Mouse (Mus musculus): Measurements from ENCODE around the gene Astn2.

Gene Astn2

DNA sequence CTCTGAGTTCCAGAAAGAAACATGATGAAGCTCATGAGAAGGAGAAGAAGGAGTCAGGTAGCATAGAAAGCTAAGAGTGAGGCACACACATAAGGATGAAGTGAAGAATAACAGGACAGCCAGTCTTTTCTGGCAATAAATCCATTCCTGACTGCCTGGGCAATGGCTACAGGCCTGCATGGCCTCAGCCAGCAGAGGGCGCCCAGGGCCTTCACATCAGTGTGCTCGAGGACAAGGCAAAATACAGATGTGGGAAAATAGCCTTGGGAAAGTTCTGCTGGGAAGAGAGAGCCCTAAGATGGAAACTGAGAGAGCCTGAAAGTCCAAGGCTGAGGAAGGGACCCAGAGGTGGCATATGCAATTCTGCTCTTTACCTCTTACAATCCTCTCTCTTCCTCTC, 749.7 kb downstream of the Astn2 start:
- DNase-seq = peak; percentile 22 to 68

DNA sequence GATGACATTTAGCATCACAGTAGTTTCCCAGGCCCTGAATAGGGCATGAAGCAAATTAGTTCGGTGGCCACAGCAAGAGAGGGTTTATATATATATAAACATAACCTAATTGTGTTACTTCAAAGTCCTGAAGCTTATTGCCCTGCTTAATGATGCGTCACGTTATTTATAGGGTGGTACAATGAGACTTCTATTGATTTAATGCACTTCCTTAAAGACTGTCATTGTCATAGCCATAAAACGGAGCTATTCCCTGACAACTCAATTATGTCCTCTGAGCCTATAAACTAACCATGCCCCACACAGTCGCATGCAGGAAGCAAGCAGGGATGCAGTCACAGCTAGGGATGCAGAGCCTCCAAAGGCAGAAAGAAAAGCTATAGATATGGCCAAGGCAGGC, 761.8 kb downstream of the Astn2 start:
- no peak for DNase-seq

- DNase-seq = no peak
These were observed 766.2 kb downstream of the Astn2 start for GRCm38 (mm10) chr4:65638231-65638630.

DNA sequence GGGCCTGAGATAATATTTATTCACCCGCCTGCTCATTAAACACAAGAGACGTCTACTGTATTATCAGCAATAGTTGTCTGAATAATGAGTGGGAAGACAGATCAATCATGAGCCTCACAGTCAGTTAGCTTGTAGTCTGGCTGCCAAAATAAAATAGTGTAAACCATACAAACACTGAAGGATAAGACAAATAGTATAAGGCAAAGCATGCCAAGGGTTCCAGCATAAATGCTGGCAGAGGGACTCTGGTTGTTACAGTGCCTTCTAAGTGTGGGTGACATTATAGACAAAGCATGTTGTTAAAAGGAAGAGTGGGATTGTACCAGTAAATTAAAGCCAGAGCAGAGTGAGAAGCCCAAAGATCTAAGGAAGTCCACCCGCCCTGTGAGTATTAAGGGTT, 784.3 kb downstream of the Astn2 start:
- DNase-seq = no peak

GRCm38 (mm10) chr4:65613135-65613534, 791.3 kb downstream of the Astn2 start:
- DNase-seq = no peak

DNA sequence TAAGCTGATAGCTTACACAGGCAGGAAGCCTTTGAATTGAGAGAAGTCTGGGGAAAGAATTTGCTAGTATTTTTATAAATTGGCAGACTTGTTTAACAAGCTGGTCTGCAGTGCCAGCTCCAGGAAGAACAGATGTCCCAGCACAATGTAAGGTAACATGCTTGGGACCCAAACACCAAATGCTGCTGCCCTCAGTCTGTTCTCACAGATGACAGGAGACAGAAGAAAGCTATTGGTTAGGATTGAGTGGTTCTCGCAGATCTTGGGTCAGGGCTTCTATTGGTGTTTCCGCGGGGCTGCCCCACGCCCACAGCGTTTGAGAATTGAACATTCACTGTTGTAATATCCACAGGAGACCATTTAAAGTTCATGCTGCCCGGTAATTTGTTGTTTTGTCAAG, 793.5 kb downstream of the Astn2 start:
- DNase-seq = no peak

GRCm38 (mm10) chr4:65610329-65610728, 794.1 kb downstream of the Astn2 start:
- DNase-seq = no peak

DNA sequence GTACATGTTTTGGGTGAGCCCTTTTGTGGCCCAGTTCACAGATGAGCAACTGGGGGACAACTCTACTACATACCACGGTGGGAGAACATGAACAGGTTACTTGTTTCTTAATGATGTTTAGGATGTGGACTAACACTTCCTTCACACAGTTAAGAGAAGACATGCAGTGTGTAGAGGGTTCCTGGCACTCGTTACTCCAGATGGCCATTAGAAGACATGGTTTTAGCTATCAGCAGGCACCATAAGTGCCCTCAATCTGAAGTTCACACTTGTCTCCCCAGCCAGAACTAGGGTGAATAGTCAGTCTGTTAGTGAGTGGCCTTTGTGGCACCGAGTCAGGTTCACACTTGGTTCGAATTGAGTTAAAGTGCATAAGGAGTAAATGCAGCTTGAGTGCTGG, 796.3 kb downstream of the Astn2 start:
- DNase-seq = no peak

DNA sequence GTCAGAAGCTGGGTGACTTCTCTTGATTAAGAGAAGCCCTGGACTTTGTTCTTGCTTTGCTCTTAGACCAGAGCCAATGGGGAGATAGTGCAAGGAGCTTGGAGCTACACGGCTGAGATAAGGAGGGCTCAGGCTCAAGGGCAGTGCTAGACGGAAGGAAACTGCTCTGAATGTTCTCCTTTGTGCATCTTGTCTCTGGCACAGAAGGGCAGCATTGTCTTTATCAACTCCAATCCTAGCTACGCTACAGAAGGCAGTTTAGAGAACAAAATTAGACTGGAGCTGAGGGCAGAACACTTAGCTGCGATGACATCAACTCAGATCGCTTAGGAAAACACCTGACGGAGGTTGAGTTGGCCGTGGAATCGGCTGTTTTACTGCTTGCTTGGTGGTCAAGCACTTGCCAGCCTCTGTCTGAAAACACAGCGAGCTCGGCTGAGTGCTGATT, 797.2 kb downstream of the Astn2 start:
- DNase-seq = no peak

- no peak for DNase-seq
These were observed 799.2 kb downstream of the Astn2 start for GRCm38 (mm10) chr4:65605151-65605702.

GRCm38 (mm10) chr4:65604504-65605150, 799.8 kb downstream of the Astn2 start, which contains the start of gene Trim32:
TSS of gene Trim32 (plus strand) at chr4:65604986.
- peak; percentile 97 to 98 for DNase-seq

- no peak for DNase-seq
These were observed 809.6 kb downstream of the Astn2 start for GRCm38 (mm10) chr4:65594601-65595369.

GRCm38 (mm10) chr4:65589780-65590179, 814.6 kb downstream of the Astn2 start:
- peak; percentile 38 to 40 for DNase-seq

DNA sequence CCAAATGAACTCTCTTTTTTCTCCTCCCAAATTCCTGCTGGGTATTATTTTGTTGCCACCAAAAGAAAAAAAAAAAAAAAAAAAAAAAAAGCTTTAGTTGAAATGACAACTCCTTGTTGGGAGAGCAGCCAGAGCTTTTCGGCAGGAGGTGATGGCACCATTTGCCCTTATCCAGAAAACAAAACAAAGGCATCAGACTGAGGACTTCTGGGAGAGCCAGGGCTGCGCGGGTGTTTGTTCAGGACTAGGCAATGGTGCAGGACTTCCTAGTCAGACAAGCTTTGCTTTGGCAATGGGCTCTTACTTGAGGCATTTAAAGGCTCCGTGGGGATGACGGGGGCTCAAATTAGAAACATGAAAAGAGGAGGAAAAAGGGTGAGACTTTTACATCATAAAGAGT, 817.5 kb downstream of the Astn2 start:
- DNase-seq = no peak

DNA sequence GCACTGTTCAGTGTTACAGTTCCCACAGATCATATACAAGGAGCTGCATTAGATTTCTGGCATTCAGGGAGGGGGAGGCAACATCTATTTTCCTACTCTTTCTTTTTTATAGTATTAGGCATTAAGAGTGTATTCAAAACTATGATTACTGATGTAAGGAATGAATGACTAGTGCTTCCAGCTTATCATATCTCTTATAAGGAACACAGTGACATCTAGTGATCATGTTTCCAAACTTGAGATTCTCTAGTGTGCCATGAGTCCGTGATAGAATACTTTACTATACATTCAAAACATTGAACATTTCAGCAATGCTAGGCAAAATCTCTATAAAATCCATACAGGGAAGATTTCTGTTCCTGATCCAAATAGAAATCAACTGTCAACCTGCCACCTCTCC, 824.2 kb downstream of the Astn2 start:
- DNase-seq = no peak

- DNase-seq = no peak
These were observed 838.9 kb downstream of the Astn2 start for GRCm38 (mm10) chr4:65565493-65565892.

- DNase-seq = no peak
These were observed 855.9 kb downstream of the Astn2 start for GRCm38 (mm10) chr4:65548561-65548960.

DNA sequence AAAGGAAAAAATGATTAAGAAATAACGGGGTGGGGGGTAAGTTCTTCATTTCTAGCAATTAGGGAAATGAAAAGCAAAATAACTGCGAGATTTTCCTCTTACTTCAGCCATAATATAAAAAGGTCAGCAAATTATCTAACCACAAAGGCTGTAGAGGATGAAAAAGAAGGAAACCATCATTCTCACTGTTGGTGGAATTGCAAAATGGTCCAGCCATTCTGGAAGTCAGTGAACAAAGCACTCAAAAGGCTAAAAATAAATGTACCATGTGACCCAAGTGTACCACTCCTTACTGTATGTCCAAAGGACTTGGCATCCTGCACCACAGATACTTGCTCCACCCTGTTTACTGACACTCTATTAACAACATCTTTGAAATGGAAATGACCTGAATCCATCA, 858.8 kb downstream of the Astn2 start:
- DNase-seq = no peak

- DNase-seq = no peak
These were observed 872.2 kb downstream of the Astn2 start for GRCm38 (mm10) chr4:65532071-65532736.

DNA sequence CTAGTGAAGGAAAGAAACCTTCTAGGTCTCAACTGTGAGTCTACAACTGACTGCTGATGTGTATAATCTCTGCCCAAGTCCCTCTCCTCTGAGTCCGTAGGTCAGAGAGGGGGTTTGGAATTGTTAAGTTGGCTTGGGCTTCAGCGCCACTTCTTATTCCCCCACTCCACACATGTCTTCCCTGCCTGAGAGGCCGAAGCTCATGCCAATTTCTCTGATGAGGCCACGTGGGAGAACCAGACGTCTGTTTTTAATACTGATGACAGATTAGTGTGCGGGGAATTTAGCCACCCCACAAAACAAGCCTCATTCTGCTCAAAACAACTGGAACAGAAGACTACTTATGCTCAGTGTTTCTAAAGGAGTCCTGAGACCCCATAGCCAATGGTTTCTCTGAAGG, 872.8 kb downstream of the Astn2 start:
- DNase-seq = no peak

DNA sequence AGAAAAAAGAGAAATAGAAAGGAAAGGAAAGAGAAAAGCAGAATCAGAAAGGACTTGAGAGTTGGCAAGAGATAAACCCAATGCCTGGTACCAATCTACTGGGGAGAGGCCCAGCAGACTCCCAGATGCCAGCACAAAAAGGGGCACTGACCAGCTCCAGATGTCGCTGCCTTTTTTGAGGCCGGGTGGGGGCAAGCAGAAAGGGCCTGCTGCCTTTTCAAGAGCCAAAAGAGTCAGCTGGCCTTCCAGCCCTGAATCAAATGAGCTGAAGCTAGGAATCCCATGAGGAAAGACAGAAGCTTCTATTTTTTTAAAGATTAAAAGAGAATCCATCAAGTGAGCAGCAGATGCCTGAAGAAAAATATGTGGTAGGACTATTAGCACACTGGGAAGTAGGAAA, 873.5 kb downstream of the Astn2 start:
- DNase-seq = no peak

GRCm38 (mm10) chr4:65508101-65508500, 896.3 kb downstream of the Astn2 start:
- DNase-seq = no peak

DNA sequence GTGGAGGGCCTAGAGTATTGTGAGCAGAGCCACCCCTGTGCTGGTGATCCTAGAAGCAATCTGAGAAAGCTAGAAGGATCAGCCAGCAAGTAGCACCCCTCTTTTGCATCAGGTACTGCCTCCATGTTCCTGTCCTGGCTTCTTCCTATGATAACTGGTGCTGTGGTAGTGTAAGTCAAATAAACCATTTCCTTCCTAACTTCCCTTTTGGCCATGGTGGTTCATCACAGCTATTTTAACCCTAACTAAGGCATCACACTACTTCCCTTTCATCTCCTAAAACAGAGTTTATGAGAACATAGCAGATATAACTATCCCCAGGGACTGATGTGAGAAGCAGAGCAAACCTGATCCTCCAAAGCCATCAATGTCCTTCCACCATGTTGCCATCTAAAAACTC, 897.5 kb downstream of the Astn2 start:
- no peak for DNase-seq

DNA sequence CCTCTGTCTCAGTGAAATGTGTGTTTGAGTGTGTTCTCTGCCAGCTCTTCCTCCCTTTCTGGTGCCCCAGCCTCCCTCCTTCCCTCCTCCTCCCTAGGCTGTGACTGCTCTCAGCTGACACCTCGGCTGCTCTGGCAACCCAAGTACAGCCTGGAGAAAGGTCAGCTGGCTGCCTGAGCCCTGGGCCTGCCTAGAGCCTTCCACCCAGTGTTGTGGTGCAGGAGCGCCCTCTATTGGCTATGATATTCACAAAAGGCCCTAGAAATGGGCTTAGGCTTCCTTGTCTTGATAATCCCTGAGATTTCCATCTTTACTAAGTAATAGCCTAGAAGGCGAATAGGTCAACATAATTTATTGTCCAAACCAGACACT, 908.0 kb downstream of the Astn2 start:
- peak; percentile 88 to 91 for DNase-seq
